Mouse (Mus musculus) heart, embryonic 15.5 days (tissue): ENCODE measurements around the gene Camta1. TPM values are rescaled to one million over a fixed set of nuclear protein-coding genes. Genes with fewer than 3 reads are reported as not detected.

Experiments
- ATAC-seq: fragments of 200-750 bp; cut with Nextera tagmentation; replicated peaks from 2 replicates; pipeline ENCODE4 v1.8.0; 2017; ENCODE audit warnings: low read depth, moderate TSS enrichment; ENCODE audit not compliant: insufficient number of reproducible peaks, insufficient read depth, low FRiP score
- H3K27ac ChIP-seq: fragments of 300-500 bp; sonication (generic); 2 replicates; pipeline ENCODE4 v1.5.1; 2015; ENCODE audit warnings: mild to moderate bottlenecking, inconsistent platforms
- H3K27me3 ChIP-seq: fragments of 300-500 bp; sonication (generic); 2 replicates; pipeline ENCODE4 v1.6.1; 2015; ENCODE audit warnings: inconsistent platforms
- H3K36me3 ChIP-seq: fragments of 300-500 bp; sonication (generic); 2 replicates; pipeline ENCODE4 v1.6.1; 2015; ENCODE audit warnings: mild to moderate bottlenecking, inconsistent platforms
- H3K4me1 ChIP-seq: fragments of 300-500 bp; sonication (generic); replicated peaks from 2 replicates; pipeline ENCODE4 v1.6.1; 2015; ENCODE audit warnings: inconsistent platforms
- H3K4me2 ChIP-seq: fragments of 300-500 bp; sonication (generic); 2 replicates; pipeline ENCODE4 v1.6.1; 2015; ENCODE audit warnings: inconsistent platforms, mild to moderate bottlenecking, moderate library complexity
- H3K4me3 ChIP-seq: fragments of 300-500 bp; sonication (generic); 2 replicates; pipeline ENCODE4 v1.5.1; 2015; ENCODE audit warnings: mild to moderate bottlenecking, inconsistent platforms
- H3K9ac ChIP-seq: fragments of 300-500 bp; sonication (generic); 2 replicates; pipeline ENCODE4 v1.6.1; 2015; ENCODE audit warnings: mild to moderate bottlenecking, inconsistent platforms
- H3K9me3 ChIP-seq: fragments of 300-500 bp; sonication (generic); replicated peaks from 2 replicates; pipeline ENCODE4 v1.6.1; 2016; ENCODE audit warnings: inconsistent platforms
- WGBS: fragments of 180-500 bp; shearing (Covaris S2); methylation state at CpG from one replicate; pipeline ENCODE4 v1.1.7; 2015; ENCODE audit warnings: mixed read lengths; 5-methylcytosine and 5-hydroxymethylcytosine counted together
- polyA plus RNA-seq: library from polyadenylated mRNA; unstranded; fragments of >200 nt; fragmentation: Nextera tagmentation; extraction: Ambion mirVana; gene quantifications from 2 replicates; pipeline ENCODE4 v1.2.1, GENCODE M21; 2015

Gene Camta1
- polyA plus RNA-seq, 1 experiment from 2014 or later = 165 TPM

- Histone ChIP-seq H3K36me3 (no peaks in the 10 kb centered on the region), H3K4me1 (peaks cover 14% of the 10 kb centered on the region), H3K4me2 (no peak overlapping the region), H3K9ac (no peak overlapping the region), H3K4me3 (no peak overlapping the region), H3K9me3 (no peaks in the 10 kb centered on the region), H3K27me3 (no peaks in the 10 kb centered on the region), H3K27ac (no peak overlapping the region)
- no peak for ATAC-seq
- 62% methylated on average over 10 of the region's 10 CpGs for WGBS
These were observed 105.3 kb downstream of the Camta1 start for GRCm38 (mm10) chr4:151756400-151756799.

GRCm38 (mm10) chr4:151753231-151753630 lies 108.4 kb downstream of the Camta1 start:
- H3K9ac ChIP-seq = no peak overlapping the region
- H3K4me3 ChIP-seq = no peak overlapping the region
- no peaks in the 10 kb centered on the region for H3K36me3 ChIP-seq
- WGBS = 65% methylated on average over 10 of the region's 10 CpGs
- peaks cover 21% of the 10 kb centered on the region for H3K4me1 ChIP-seq
- no peaks in the 10 kb centered on the region for H3K9me3 ChIP-seq
- no peak overlapping the region for H3K27ac ChIP-seq
- no peaks in the 10 kb centered on the region for H3K27me3 ChIP-seq
- H3K4me2 ChIP-seq = no peak overlapping the region
- ATAC-seq = no peak

GRCm38 (mm10) chr4:151752551-151752950 lies 109.1 kb downstream of the Camta1 start:
- Histone ChIP-seq H3K4me2 (no peak overlapping the region), H3K9ac (no peak overlapping the region), H3K4me3 (no peak overlapping the region), H3K4me1 (peaks cover 21% of the 10 kb centered on the region), H3K36me3 (no peaks in the 10 kb centered on the region), H3K27me3 (no peaks in the 10 kb centered on the region), H3K9me3 (no peaks in the 10 kb centered on the region), H3K27ac (no peak overlapping the region)
- no peak for ATAC-seq
- WGBS = 67% methylated on average over 7 of the region's 7 CpGs

GRCm38 (mm10) chr4:151751270-151751945 lies 110.3 kb downstream of the Camta1 start:
- no peak for ATAC-seq
- Histone ChIP-seq H3K4me3 (no peak overlapping the region), H3K27ac (no peak overlapping the region), H3K4me2 (no peak overlapping the region), H3K9me3 (no peaks in the 10 kb centered on the region), H3K9ac (no peak overlapping the region), H3K27me3 (no peaks in the 10 kb centered on the region), H3K4me1 (peaks cover 21% of the 10 kb centered on the region), H3K36me3 (no peaks in the 10 kb centered on the region)
- 44% methylated on average over 15 of the region's 15 CpGs for WGBS

GRCm38 (mm10) chr4:151747723-151748122 lies 114.0 kb downstream of the Camta1 start:
- peaks cover 20% of the 10 kb centered on the region for H3K4me1 ChIP-seq
- ATAC-seq = no peak
- no peaks in the 10 kb centered on the region for H3K36me3 ChIP-seq
- no peak overlapping the region for H3K4me3 ChIP-seq
- H3K9ac ChIP-seq = no peak overlapping the region
- WGBS = 53% methylated on average over 6 of the region's 6 CpGs
- no peaks in the 10 kb centered on the region for H3K9me3 ChIP-seq
- no peaks in the 10 kb centered on the region for H3K27me3 ChIP-seq
- H3K27ac ChIP-seq = no peak overlapping the region
- H3K4me2 ChIP-seq = no peak overlapping the region

- ATAC-seq = no peak
- Histone ChIP-seq H3K4me3 (no peak overlapping the region), H3K27me3 (no peaks in the 10 kb centered on the region), H3K9ac (no peak overlapping the region), H3K4me2 (no peak overlapping the region), H3K27ac (no peak overlapping the region), H3K36me3 (no peaks in the 10 kb centered on the region), H3K4me1 (peaks cover 15% of the 10 kb centered on the region), H3K9me3 (no peaks in the 10 kb centered on the region)
- WGBS = 69% methylated on average over 9 of the region's 9 CpGs
These were observed 115.6 kb downstream of the Camta1 start for GRCm38 (mm10) chr4:151746002-151746606.

GRCm38 (mm10) chr4:151741249-151742137 lies 120.2 kb downstream of the Camta1 start:
- H3K9me3 ChIP-seq = no peaks in the 10 kb centered on the region
- no peak overlapping the region for H3K4me2 ChIP-seq
- no peaks in the 10 kb centered on the region for H3K36me3 ChIP-seq
- peaks cover 25% of the 10 kb centered on the region for H3K4me1 ChIP-seq
- 33% methylated on average over 20 of the region's 20 CpGs for WGBS
- peak; percentile 57; the same call in 1 of the 2 replicates for ATAC-seq
- H3K9ac ChIP-seq = no peak overlapping the region
- H3K27me3 ChIP-seq = no peaks in the 10 kb centered on the region
- no peak overlapping the region for H3K4me3 ChIP-seq
- peak overlapping the region; percentile 63 for H3K27ac ChIP-seq

- Histone ChIP-seq H3K27ac (no peak overlapping the region), H3K4me3 (no peak overlapping the region), H3K27me3 (no peaks in the 10 kb centered on the region), H3K4me1 (peaks cover 25% of the 10 kb centered on the region), H3K36me3 (no peaks in the 10 kb centered on the region), H3K9ac (no peak overlapping the region), H3K9me3 (no peaks in the 10 kb centered on the region), H3K4me2 (no peak overlapping the region)
- WGBS = 69% methylated on average over 12 of the region's 12 CpGs
- ATAC-seq = no peak
These were observed 122.2 kb downstream of the Camta1 start for GRCm38 (mm10) chr4:151739348-151739956.

- no peak for ATAC-seq
- Histone ChIP-seq H3K9ac (no peak overlapping the region), H3K36me3 (no peaks in the 10 kb centered on the region), H3K4me2 (no peak overlapping the region), H3K4me1 (peaks cover 25% of the 10 kb centered on the region), H3K27me3 (no peaks in the 10 kb centered on the region), H3K27ac (peak overlapping the region; percentile 57; the same call in 1 of the 2 replicates), H3K9me3 (no peaks in the 10 kb centered on the region), H3K4me3 (no peak overlapping the region)
- WGBS = 54% methylated on average over 11 of the region's 11 CpGs
These were observed 122.8 kb downstream of the Camta1 start for GRCm38 (mm10) chr4:151738875-151739274.

GRCm38 (mm10) chr4:151738280-151738679 lies 123.4 kb downstream of the Camta1 start:
- no peak for ATAC-seq
- no peaks in the 10 kb centered on the region for H3K27me3 ChIP-seq
- H3K9me3 ChIP-seq = no peaks in the 10 kb centered on the region
- no peak overlapping the region for H3K4me2 ChIP-seq
- H3K4me3 ChIP-seq = no peak overlapping the region
- no peaks in the 10 kb centered on the region for H3K36me3 ChIP-seq
- peaks cover 25% of the 10 kb centered on the region for H3K4me1 ChIP-seq
- no peak overlapping the region for H3K9ac ChIP-seq
- WGBS = 52% methylated on average over 5 of the region's 5 CpGs
- H3K27ac ChIP-seq = peak overlapping the region; percentile 57; the same call in 1 of the 2 replicates

- Histone ChIP-seq H3K9ac (no peak overlapping the region), H3K27ac (no peak overlapping the region), H3K9me3 (no peaks in the 10 kb centered on the region), H3K4me2 (no peak overlapping the region), H3K36me3 (no peaks in the 10 kb centered on the region), H3K4me1 (no peaks in the 10 kb centered on the region), H3K27me3 (no peaks in the 10 kb centered on the region), H3K4me3 (no peak overlapping the region)
- no peak for ATAC-seq
- WGBS = 71% methylated on average over 10 of the region's 10 CpGs
These were observed 129.0 kb downstream of the Camta1 start for GRCm38 (mm10) chr4:151732668-151733067.
